Mouse (Mus musculus) brain, embryonic 14.5 days (tissue): ENCODE measurements at regions not wholly inside any gene's neighbourhood (a gene's known extent, or its start where the extent isn't known, plus 50 kb on each side); places are given as distances from the start of the nearest gene placed in this dataset.

Experiments
- DNase-seq: peaks from one replicate; pipeline ENCODE4 v3.0.0-alpha.2; 2011; ENCODE audit warnings: low read depth
- CTCF ChIP-seq: fragments of 200-500 bp; IDR thresholded peaks from 2 replicates; pipeline ENCODE4 v1.5.1; 2012; ENCODE audit warnings: inconsistent platforms, mild to moderate bottlenecking, moderate library complexity, borderline replicate concordance; ENCODE audit not compliant: insufficient read depth, insufficient read length; ENCODE audit errors: extremely low read depth
- POLR2A ChIP-seq: fragments of 200-500 bp; IDR thresholded peaks from 2 replicates; pipeline ENCODE4 v1.6.1; 2012; ENCODE audit warnings: mild to moderate bottlenecking, inconsistent platforms, borderline replicate concordance; ENCODE audit not compliant: poor library complexity, insufficient read depth, insufficient read length, severe bottlenecking; ENCODE audit errors: extremely low read depth

GRCm38 (mm10) chr11:111296309-111296721, 230.4 kb downstream of the Kcnj2 start:
- peak; percentile 80 for DNase-seq
- TF ChIP-seq CTCF (no peak), POLR2A (no peak)

GRCm38 (mm10) chr11:111312802-111313201, 246.8 kb downstream of the Kcnj2 start:
- DNase-seq, result no peak
- no peak for TF ChIP-seq POLR2A
- TF ChIP-seq CTCF, result no peak

GRCm38 (mm10) chr11:111313566-111313965, 247.6 kb downstream of the Kcnj2 start:
- DNase-seq, result no peak
- TF ChIP-seq POLR2A (no peak), CTCF (no peak)

GRCm38 (mm10) chr11:111321576-111321975, 255.6 kb downstream of the Kcnj2 start:
- TF ChIP-seq POLR2A, result no peak
- TF ChIP-seq CTCF, result no peak
- no peak for DNase-seq

GRCm38 (mm10) chr11:111324453-111325010, 258.6 kb downstream of the Kcnj2 start:
- no peak for DNase-seq
- TF ChIP-seq CTCF (no peak), POLR2A (no peak)

GRCm38 (mm10) chr11:111326915-111327314, 261.0 kb downstream of the Kcnj2 start:
- DNase-seq, result no peak
- TF ChIP-seq POLR2A (no peak), CTCF (no peak)

GRCm38 (mm10) chr11:111328258-111328657, 262.3 kb downstream of the Kcnj2 start:
- DNase-seq, result no peak
- TF ChIP-seq CTCF (no peak), POLR2A (no peak)

GRCm38 (mm10) chr11:111331592-111331991, 265.6 kb downstream of the Kcnj2 start:
- no peak for TF ChIP-seq CTCF
- no peak for TF ChIP-seq POLR2A

GRCm38 (mm10) chr11:111333021-111333420, 267.1 kb downstream of the Kcnj2 start:
- no peak for DNase-seq
- TF ChIP-seq CTCF (no peak), POLR2A (no peak)

More at GRCm38 (mm10) chr11:111331592-111331991, 265.6 kb downstream of the Kcnj2 start:
- DNase-seq, result no peak

- TF ChIP-seq POLR2A, result no peak
- TF ChIP-seq CTCF, result no peak
- no peak for DNase-seq
Measured at GRCm38 (mm10) chr11:111347562-111347961, 281.6 kb downstream of the Kcnj2 start.

- DNase-seq, result no peak
- TF ChIP-seq POLR2A (no peak), CTCF (no peak)
Measured at GRCm38 (mm10) chr11:111350028-111350427, 284.1 kb downstream of the Kcnj2 start.

GRCm38 (mm10) chr11:111363363-111363762, 297.4 kb downstream of the Kcnj2 start:
- TF ChIP-seq CTCF, result no peak
- no peak for TF ChIP-seq POLR2A
- DNase-seq, result no peak

GRCm38 (mm10) chr11:111377165-111377564, 311.2 kb downstream of the Kcnj2 start:
- TF ChIP-seq CTCF (no peak), POLR2A (no peak)
- no peak for DNase-seq

- DNase-seq, result no peak
- TF ChIP-seq CTCF (no peak), POLR2A (no peak)
Measured at GRCm38 (mm10) chr11:111379842-111380241, 313.9 kb downstream of the Kcnj2 start.
